Mouse (Mus musculus) heart, postnatal 14 days (tissue): ENCODE results near the gene Cfap126. TPM values are rescaled to one million over a fixed set of nuclear protein-coding genes. Genes with fewer than 3 reads are reported as not detected.
"Not testable (repeated sequence)": the region's sequence is repeated elsewhere in the genome, so short reads cannot be mapped to it uniquely, and the experiment has no call there.

Experiments used
- DNase-seq, 2 experiments: peaks; one replicate each; pipeline ENCODE4 v3.0.0; 2021 to 2022
- intact Hi-C: fragments of 180-260 bp; cut with DNase I; formaldehyde crosslinking; loops from one replicate; pipeline ENCODE4 v1.15.1; 2025
- total RNA-seq, 2 experiments: library from RNA; stranded (reverse); gene quantifications; 2 replicates each; pipeline ENCODE4 v1.2.3; 2021

Gene Cfap126
- total RNA-seq, 2 experiments from 2014 or later, result 1.00 to 2.1 TPM

- intact Hi-C loops, result loop anchor here (2.0 to 5.0 kb wide), 2 partner anchors 118 to 137 kb away; no protein-coding TSS in a partner anchor
Observed at GRCm38 (mm10) chr1:171119405-171119804, 5.7 kb downstream of the Cfap126 start.

GRCm38 (mm10) chr1:171120893-171121292 lies 7.2 kb downstream of the Cfap126 start:
- DNase-seq, result no peak
- intact Hi-C loops, result no loop called here

More at GRCm38 (mm10) chr1:171119405-171119804, 5.7 kb downstream of the Cfap126 start:
- no peak for DNase-seq

GRCm38 (mm10) chr1:171121839-171122238 lies 8.1 kb downstream of the Cfap126 start:
- no peak for DNase-seq
- intact Hi-C loops, result no loop called here

GRCm38 (mm10) chr1:171122932-171123331 lies 9.2 kb downstream of the Cfap126 start:
- intact Hi-C loops, result no loop called here
- peak; percentile 24 to 25 for DNase-seq

GRCm38 (mm10) chr1:171124398-171124797 lies 10.7 kb downstream of the Cfap126 start:
- intact Hi-C loops, result no loop called here
- DNase-seq, result no peak

GRCm38 (mm10) chr1:171129251-171129650 lies 15.5 kb downstream of the Cfap126 start:
- intact Hi-C loops, result no loop called here
- DNase-seq, result peak; percentile 28

- no peak for DNase-seq
- intact Hi-C loops, result no loop called here
Observed at GRCm38 (mm10) chr1:171130971-171131370, 17.3 kb downstream of the Cfap126 start.

GRCm38 (mm10) chr1:171135600-171135999 lies 21.9 kb downstream of the Cfap126 start:
- DNase-seq, result no peak
- intact Hi-C loops, result no loop called here

GRCm38 (mm10) chr1:171137486-171138155 lies 23.9 kb downstream of the Cfap126 start:
- intact Hi-C loops, result not testable (repeated sequence)

GRCm38 (mm10) chr1:171142981-171143380 lies 29.3 kb downstream of the Cfap126 start:
- intact Hi-C loops, DNase-seq: not testable (repeated sequence)

More at GRCm38 (mm10) chr1:171137486-171138155, 23.9 kb downstream of the Cfap126 start:
- DNase-seq, result not testable (repeated sequence)

GRCm38 (mm10) chr1:171149974-171150760 lies 36.4 kb downstream of the Cfap126 start, which contains the start of the genes Sdhc and Mpz:
TSS of gene Sdhc (minus strand) at chr1:171150603.
TSS of gene Mpz (plus strand) at chr1:171150711.
- DNase-seq, result peak; percentile 95 to 97
- intact Hi-C loops, result no loop called here

- intact Hi-C loops, result no loop called here
- DNase-seq, result peak; percentile 19 to 28
Observed at GRCm38 (mm10) chr1:171150838-171151391, 37.2 kb downstream of the Cfap126 start.

GRCm38 (mm10) chr1:171151966-171152365 lies 38.2 kb downstream of the Cfap126 start:
- no peak for DNase-seq
- intact Hi-C loops, result no loop called here

- intact Hi-C loops, result no loop called here
- no peak for DNase-seq
Observed at GRCm38 (mm10) chr1:171156644-171157043, 42.9 kb downstream of the Cfap126 start.

- intact Hi-C loops, result no loop called here
Observed at GRCm38 (mm10) chr1:171157965-171158364, 44.2 kb downstream of the Cfap126 start.

GRCm38 (mm10) chr1:171159485-171159975 lies 45.8 kb downstream of the Cfap126 start:
- intact Hi-C loops, result no loop called here
- no peak for DNase-seq

More at GRCm38 (mm10) chr1:171157965-171158364, 44.2 kb downstream of the Cfap126 start:
- DNase-seq, result no peak

GRCm38 (mm10) chr1:171162526-171162925 lies 48.8 kb downstream of the Cfap126 start:
- DNase-seq, result no peak
- intact Hi-C loops, result no loop called here

GRCm38 (mm10) chr1:171164258-171164657 lies 50.5 kb downstream of the Cfap126 start:
- DNase-seq, result no peak
- intact Hi-C loops, result loop anchor here (1.0 kb wide), 1 partner anchor 57 kb away; no protein-coding TSS in a partner anchor

GRCm38 (mm10) chr1:171165629-171166345 lies 52.1 kb downstream of the Cfap126 start:
- DNase-seq, result no peak
- intact Hi-C loops, result no loop called here

GRCm38 (mm10) chr1:171168906-171169305 lies 55.2 kb downstream of the Cfap126 start:
- DNase-seq, result no peak
- intact Hi-C loops, result no loop called here
